Mouse (Mus musculus) hindbrain, embryonic 12.5 days (tissue): ENCODE measurements around the gene Zfp985. TPM values are rescaled to one million over a fixed set of nuclear protein-coding genes. Genes with fewer than 3 reads are reported as not detected.
"Not testable (repeated sequence)": the region's sequence is repeated elsewhere in the genome, so short reads cannot be mapped to it uniquely, and the experiment has no call there.

Experiments used
- ATAC-seq: fragments of 200-750 bp; cut with Nextera tagmentation; 2 replicates; pipeline ENCODE4 v1.8.0; 2017; ENCODE audit warnings: moderate TSS enrichment; ENCODE audit not compliant: low FRiP score
- H3K27ac ChIP-seq: fragments of 300-500 bp; sonication (generic); 2 replicates; pipeline ENCODE4 v1.5.1; 2016; ENCODE audit warnings: mild to moderate bottlenecking
- H3K27me3 ChIP-seq: fragments of 300-500 bp; sonication (generic); 2 replicates; pipeline ENCODE4 v1.6.1; 2016; ENCODE audit warnings: mild to moderate bottlenecking
- H3K36me3 ChIP-seq: fragments of 300-500 bp; sonication (generic); 2 replicates; pipeline ENCODE4 v1.6.1; 2016; ENCODE audit warnings: mild to moderate bottlenecking
- H3K4me1 ChIP-seq: fragments of 300-500 bp; sonication (generic); 2 replicates; pipeline ENCODE4 v1.6.1; 2016
- H3K4me2 ChIP-seq: fragments of 300-500 bp; sonication (generic); replicated peaks from 2 replicates; pipeline ENCODE4 v1.6.1; 2016; ENCODE audit warnings: mild to moderate bottlenecking
- H3K4me3 ChIP-seq: fragments of 300-500 bp; sonication (generic); 2 replicates; pipeline ENCODE4 v1.5.1; 2016; ENCODE audit warnings: mild to moderate bottlenecking
- H3K9ac ChIP-seq: fragments of 300-500 bp; sonication (generic); 2 replicates; pipeline ENCODE4 v1.6.1; 2016; ENCODE audit warnings: mild to moderate bottlenecking, moderate library complexity
- H3K9me3 ChIP-seq: fragments of 300-500 bp; sonication (generic); replicated peaks from 2 replicates; pipeline ENCODE4 v1.6.1; 2016; ENCODE audit warnings: mild to moderate bottlenecking
- WGBS: fragments of 180-500 bp; shearing (Covaris S2); methylation state at CpG from one replicate; pipeline ENCODE4 v1.1.7; 2016; 5-methylcytosine and 5-hydroxymethylcytosine counted together
- polyA plus RNA-seq: library from polyadenylated mRNA; unstranded; fragments of >200 nt; fragmentation: Nextera tagmentation; extraction: Ambion mirVana; gene quantifications from 2 replicates; pipeline ENCODE4 v1.2.1, GENCODE M21; 2016

Zfp985 gene
- polyA plus RNA-seq, 1 experiment from 2014 or later: 0.10 TPM

DNA sequence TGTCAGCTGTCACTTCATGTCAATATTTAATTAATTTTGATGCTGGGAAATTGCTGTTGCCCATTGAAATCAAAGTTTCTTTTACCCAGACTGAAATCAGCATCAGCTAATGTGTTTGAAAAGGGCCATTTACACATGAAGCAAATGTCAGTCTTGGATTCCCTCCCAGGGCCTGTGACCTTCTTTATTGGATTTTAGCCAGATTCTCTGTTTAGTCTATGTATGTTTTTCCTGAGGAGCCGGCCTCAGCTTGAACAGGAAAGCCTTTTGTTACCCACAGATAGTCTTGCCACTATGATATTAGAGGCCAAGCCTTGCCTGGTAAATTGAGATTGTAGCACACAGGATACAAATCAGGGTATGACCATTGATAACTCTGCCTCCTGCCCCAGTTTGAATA is 6.0 kb downstream of the Zfp985 start:
- H3K27me3 ChIP-seq, H3K9ac ChIP-seq, ATAC-seq, H3K4me1 ChIP-seq, H3K27ac ChIP-seq, H3K36me3 ChIP-seq, H3K4me3 ChIP-seq, H3K4me2 ChIP-seq: not testable (repeated sequence)
- WGBS: 67% methylated on average over 1 of the region's 1 CpGs
- H3K9me3 ChIP-seq: peaks cover 14% of the 10 kb centered on the region; the same call in 1 of the 2 replicates

GRCm38 (mm10) chr4:147565426-147566220 is 12.5 kb downstream of the Zfp985 start:
- no peak for ATAC-seq
- Histone ChIP-seq H3K4me2 (no peak overlapping the region), H3K9ac (no peak overlapping the region), H3K36me3 (no peaks in the 10 kb centered on the region), H3K27ac (no peak overlapping the region), H3K9me3 (peaks cover 16% of the 10 kb centered on the region; the same call in 1 of the 2 replicates), H3K4me1 (no peaks in the 10 kb centered on the region), H3K27me3 (no peaks in the 10 kb centered on the region), H3K4me3 (no peak overlapping the region)
- WGBS: 71% methylated on average over 6 of the region's 6 CpGs

GRCm38 (mm10) chr4:147571156-147571555 is 18.1 kb downstream of the Zfp985 start:
- WGBS: 88% methylated on average over 8 of the region's 8 CpGs
- not testable (repeated sequence) for H3K27me3 ChIP-seq, H3K4me1 ChIP-seq, H3K9ac ChIP-seq, H3K27ac ChIP-seq, H3K4me2 ChIP-seq, H3K36me3 ChIP-seq, ATAC-seq, H3K4me3 ChIP-seq
- peaks cover 19% of the 10 kb centered on the region; the same call in 1 of the 2 replicates for H3K9me3 ChIP-seq

DNA sequence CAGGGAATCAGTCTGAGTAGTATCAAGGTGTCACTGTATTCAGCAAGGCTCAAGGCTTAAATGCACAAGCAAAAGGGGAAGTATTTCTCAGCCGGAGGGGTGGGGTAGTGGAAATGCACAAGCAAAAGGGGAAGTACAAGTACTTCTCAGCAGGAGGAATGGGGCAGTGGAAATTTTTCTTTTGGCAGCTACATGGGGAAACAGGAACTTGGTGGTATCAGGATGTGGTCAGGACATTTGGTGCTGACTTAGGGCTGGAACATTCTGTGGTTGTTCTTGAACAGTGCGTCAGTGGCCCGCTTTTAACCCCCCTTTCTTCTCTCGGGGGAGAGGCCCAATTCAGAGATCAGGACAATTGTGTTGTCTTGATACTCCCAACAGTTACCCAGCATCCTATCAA is 26.3 kb downstream of the Zfp985 start:
- H3K36me3 ChIP-seq, H3K4me2 ChIP-seq, H3K4me1 ChIP-seq, ATAC-seq, H3K27ac ChIP-seq, H3K9ac ChIP-seq, H3K27me3 ChIP-seq, H3K4me3 ChIP-seq: not testable (repeated sequence)
- WGBS: 92% methylated on average over 4 of the region's 4 CpGs
- peaks cover 26% of the 10 kb centered on the region for H3K9me3 ChIP-seq

DNA sequence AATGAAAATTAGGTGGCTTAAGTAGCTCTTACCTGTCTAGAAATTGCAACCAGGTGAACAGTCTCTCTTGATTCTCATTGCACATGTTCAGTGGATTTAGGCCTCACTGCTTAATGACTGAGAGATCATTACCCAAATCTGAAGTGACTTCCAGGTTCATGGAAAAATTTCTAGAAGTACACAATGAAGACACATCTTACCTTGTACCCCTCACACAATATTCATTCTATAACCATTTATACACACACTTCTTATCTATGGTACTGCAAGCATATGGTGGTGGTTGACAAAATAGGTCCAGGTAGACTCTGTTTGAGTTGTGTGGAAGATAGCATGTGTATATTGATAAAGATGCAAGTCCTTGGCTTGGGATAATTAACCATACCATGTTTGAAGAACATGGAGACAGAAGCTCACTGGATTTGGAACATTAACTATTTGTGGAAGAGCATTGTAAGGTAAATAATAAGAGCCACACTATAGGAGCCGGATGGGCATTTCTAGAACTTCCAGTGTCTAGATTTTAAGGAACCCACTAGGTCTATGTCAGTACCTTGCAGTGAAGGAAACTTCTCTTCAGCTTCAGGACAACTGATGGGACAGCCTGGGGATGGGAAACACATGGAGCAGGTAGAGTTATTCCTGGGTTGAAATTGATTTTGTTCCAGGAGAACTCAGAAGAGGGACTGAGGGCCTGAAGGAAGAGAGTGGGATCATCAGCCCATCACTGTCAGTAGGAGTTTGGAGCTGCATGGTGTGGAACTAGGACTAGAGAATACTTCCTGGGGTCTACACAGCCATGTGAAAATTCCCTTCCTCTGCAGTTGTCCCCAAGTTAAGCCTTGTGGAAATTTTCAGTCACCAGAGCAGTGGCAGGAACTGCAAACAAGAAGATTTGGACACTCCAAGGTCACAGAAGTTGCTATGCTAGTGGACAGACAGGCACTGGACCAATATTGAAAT is 33.7 kb downstream of the Zfp985 start:
- Histone ChIP-seq H3K9me3 (peaks cover 33% of the 10 kb centered on the region), H3K4me2 (no peak overlapping the region), H3K36me3 (no peaks in the 10 kb centered on the region), H3K9ac (no peak overlapping the region), H3K4me1 (no peaks in the 10 kb centered on the region), H3K27ac (no peak overlapping the region), H3K27me3 (no peaks in the 10 kb centered on the region), H3K4me3 (no peak overlapping the region)
- WGBS: 58% methylated on average over 1 of the region's 1 CpGs
- ATAC-seq: 0 out of 2 replicates have a peak, but pooled peaks have one; percentile 46

- not testable (repeated sequence) for ATAC-seq, H3K27ac ChIP-seq, H3K4me2 ChIP-seq, H3K9me3 ChIP-seq, H3K9ac ChIP-seq, H3K27me3 ChIP-seq, H3K36me3 ChIP-seq, H3K4me3 ChIP-seq, H3K4me1 ChIP-seq
- 84% methylated on average over 3 of the region's 3 CpGs for WGBS
Observed at GRCm38 (mm10) chr4:147594630-147595029, 41.6 kb downstream of the Zfp985 start.

GRCm38 (mm10) chr4:147597685-147598084 is 44.6 kb downstream of the Zfp985 start:
- H3K27ac ChIP-seq: no peak overlapping the region
- 53% methylated on average over 1 of the region's 1 CpGs for WGBS
- no peak for ATAC-seq

GRCm38 (mm10) chr4:147598831-147599230 is 45.8 kb downstream of the Zfp985 start:
- WGBS: 59% methylated on average over 2 of the region's 2 CpGs
- Histone ChIP-seq H3K4me2 (no peak overlapping the region), H3K4me1 (no peaks in the 10 kb centered on the region), H3K36me3 (no peaks in the 10 kb centered on the region), H3K9me3 (peaks cover 15% of the 10 kb centered on the region; the same call in 1 of the 2 replicates), H3K27me3 (no peaks in the 10 kb centered on the region), H3K9ac (no peak overlapping the region), H3K4me3 (no peak overlapping the region), H3K27ac (no peak overlapping the region)
- ATAC-seq: peak; percentile 37; the same call in 1 of the 2 replicates

More at GRCm38 (mm10) chr4:147597685-147598084, 44.6 kb downstream of the Zfp985 start:
- H3K4me1 ChIP-seq: no peaks in the 10 kb centered on the region
- H3K9me3 ChIP-seq: peaks cover 15% of the 10 kb centered on the region; the same call in 1 of the 2 replicates
- no peak overlapping the region for H3K4me3 ChIP-seq
- no peaks in the 10 kb centered on the region for H3K36me3 ChIP-seq
- no peak overlapping the region for H3K9ac ChIP-seq
- H3K4me2 ChIP-seq: no peak overlapping the region
- H3K27me3 ChIP-seq: no peaks in the 10 kb centered on the region

DNA sequence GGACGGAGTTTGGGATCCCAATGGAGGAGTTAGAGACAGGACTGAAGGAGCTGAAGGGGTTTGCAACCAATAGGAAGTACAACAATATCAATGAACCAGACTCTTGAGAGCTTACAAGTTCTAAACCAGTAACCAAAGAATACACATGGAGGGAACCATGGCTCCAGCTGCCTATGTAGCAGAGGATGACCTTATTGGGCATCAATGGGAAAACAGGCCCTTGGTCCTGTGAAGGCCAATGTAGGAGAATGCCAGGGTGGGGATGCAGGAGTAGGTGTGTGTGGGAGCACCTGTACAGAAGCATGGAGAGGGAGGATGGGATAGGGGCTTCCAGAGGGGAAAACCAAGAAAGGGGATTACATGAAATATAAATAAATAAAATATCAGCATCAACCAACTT is 48.8 kb downstream of the Zfp985 start:
- no peaks in the 10 kb centered on the region for H3K4me1 ChIP-seq
- H3K9ac ChIP-seq: no peak overlapping the region
- peaks cover 19% of the 10 kb centered on the region; the same call in 1 of the 2 replicates for H3K9me3 ChIP-seq
- no peaks in the 10 kb centered on the region for H3K36me3 ChIP-seq
- H3K27ac ChIP-seq: no peak overlapping the region
- 46% methylated on average over 1 of the region's 1 CpGs for WGBS
- no peaks in the 10 kb centered on the region for H3K27me3 ChIP-seq
- H3K4me3 ChIP-seq: no peak overlapping the region
- H3K4me2 ChIP-seq: no peak overlapping the region
- ATAC-seq: no peak

GRCm38 (mm10) chr4:147603806-147604205 is 50.7 kb downstream of the Zfp985 start:
- Histone ChIP-seq H3K4me2 (no peak overlapping the region), H3K36me3 (no peaks in the 10 kb centered on the region), H3K4me3 (no peak overlapping the region), H3K27ac (no peak overlapping the region), H3K9me3 (peaks cover 19% of the 10 kb centered on the region; the same call in 1 of the 2 replicates), H3K9ac (no peak overlapping the region), H3K4me1 (no peaks in the 10 kb centered on the region), H3K27me3 (no peaks in the 10 kb centered on the region)
- 87% methylated on average over 4 of the region's 4 CpGs for WGBS
- no peak for ATAC-seq

DNA sequence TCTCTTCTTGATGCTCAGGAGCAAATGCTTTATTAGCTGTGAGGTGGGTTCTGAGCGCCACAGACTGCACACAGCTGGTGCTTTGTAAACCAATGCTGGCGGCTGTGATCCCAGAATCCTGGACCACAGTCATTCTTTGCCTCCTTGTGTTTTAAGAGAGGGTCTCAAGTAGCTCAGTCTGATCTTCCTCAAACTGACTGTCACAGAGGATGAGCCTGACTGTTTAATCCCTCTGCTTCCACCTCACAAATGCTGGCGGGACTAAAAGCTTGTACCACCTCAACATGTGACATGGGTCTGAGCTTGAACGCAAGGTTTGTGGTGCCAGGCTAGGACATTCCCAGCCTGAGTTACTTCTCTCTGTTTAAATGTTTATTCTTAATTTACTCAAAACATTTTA is 52.4 kb downstream of the Zfp985 start:
- H3K27ac ChIP-seq: no peak overlapping the region
- no peak overlapping the region for H3K9ac ChIP-seq
- H3K4me2 ChIP-seq: no peak overlapping the region
- no peak overlapping the region for H3K4me3 ChIP-seq
- 72% methylated on average over 4 of the region's 4 CpGs for WGBS
- H3K36me3 ChIP-seq: no peaks in the 10 kb centered on the region
- peaks cover 17% of the 10 kb centered on the region; the same call in 1 of the 2 replicates for H3K9me3 ChIP-seq
- ATAC-seq: no peak
- H3K4me1 ChIP-seq: no peaks in the 10 kb centered on the region
- H3K27me3 ChIP-seq: no peaks in the 10 kb centered on the region

DNA sequence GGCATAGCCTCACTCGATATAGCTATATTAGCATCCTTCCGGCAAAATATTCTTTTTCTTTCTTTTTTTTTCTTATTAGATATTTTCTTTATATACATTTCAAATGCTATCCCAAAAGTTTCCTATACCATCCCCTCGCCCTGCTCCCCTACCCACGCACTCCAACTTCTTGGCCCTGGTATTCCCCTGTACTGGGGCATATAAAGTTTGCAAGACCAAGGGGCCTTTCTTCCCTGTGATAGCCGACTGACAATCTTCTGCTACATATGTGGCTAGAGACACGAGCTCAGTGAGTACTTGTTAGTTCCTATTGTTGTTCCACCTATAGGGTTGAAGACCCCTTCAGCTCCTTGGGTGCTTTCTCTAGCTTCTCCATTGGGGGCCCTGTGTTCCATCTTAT is 53.4 kb downstream of the Zfp985 start:
- H3K27me3 ChIP-seq, H3K4me1 ChIP-seq, H3K4me3 ChIP-seq, H3K36me3 ChIP-seq, H3K9ac ChIP-seq, H3K27ac ChIP-seq, ATAC-seq, H3K4me2 ChIP-seq: not testable (repeated sequence)
- peaks cover 16% of the 10 kb centered on the region; the same call in 1 of the 2 replicates for H3K9me3 ChIP-seq
- WGBS: 87% methylated on average over 6 of the region's 6 CpGs
